Mouse (Mus musculus): Measurements from ENCODE around the gene Tmem132c.

The Tmem132c gene

GRCm38 (mm10) chr5:127499151-127499827 is 257.7 kb downstream of the Tmem132c start:
- no peak for DNase-seq

- DNase-seq: no peak
Observed at GRCm38 (mm10) chr5:127502838-127503237, 261.2 kb downstream of the Tmem132c start.

GRCm38 (mm10) chr5:127505697-127506096 is 264.1 kb downstream of the Tmem132c start:
- peak; percentile 22 to 25 for DNase-seq

- DNase-seq: peak; percentile 3 to 10
Observed at GRCm38 (mm10) chr5:127511653-127512052, 270.0 kb downstream of the Tmem132c start.

GRCm38 (mm10) chr5:127515960-127516359 is 274.4 kb downstream of the Tmem132c start:
- no peak for DNase-seq

GRCm38 (mm10) chr5:127522744-127523476 is 281.3 kb downstream of the Tmem132c start:
- peak; percentile 10 to 21 for DNase-seq

- no peak for DNase-seq
Observed at GRCm38 (mm10) chr5:127527344-127527974, 285.9 kb downstream of the Tmem132c start.

GRCm38 (mm10) chr5:127537508-127537907 is 295.9 kb downstream of the Tmem132c start:
- no peak for DNase-seq

GRCm38 (mm10) chr5:127546585-127546991 is 305.0 kb downstream of the Tmem132c start:
- no peak for DNase-seq

GRCm38 (mm10) chr5:127548136-127548535 is 306.5 kb downstream of the Tmem132c start:
- no peak for DNase-seq

- DNase-seq: no peak
Observed at GRCm38 (mm10) chr5:127561086-127561485, 319.5 kb downstream of the Tmem132c start.

- DNase-seq: no peak
Observed at GRCm38 (mm10) chr5:127567165-127567741, 325.6 kb downstream of the Tmem132c start.

- DNase-seq: peak; percentile 10 to 27
Observed at GRCm38 (mm10) chr5:127577419-127577818, 335.8 kb downstream of the Tmem132c start.

GRCm38 (mm10) chr5:127583658-127584057 is 342.1 kb downstream of the Tmem132c start:
- no peak for DNase-seq

GRCm38 (mm10) chr5:127587854-127588253 is 346.2 kb downstream of the Tmem132c start:
- DNase-seq: peak in 1 of 2 experiments; percentile 34

GRCm38 (mm10) chr5:127592406-127592805 is 350.8 kb downstream of the Tmem132c start:
- no peak for DNase-seq

GRCm38 (mm10) chr5:127592854-127593253 is 351.2 kb downstream of the Tmem132c start:
- DNase-seq: peak; percentile 59 to 61

GRCm38 (mm10) chr5:127595676-127596075 is 354.1 kb downstream of the Tmem132c start:
- DNase-seq: no peak

GRCm38 (mm10) chr5:127596862-127597261 is 355.3 kb downstream of the Tmem132c start:
- DNase-seq: no peak

- no peak for DNase-seq
Observed at GRCm38 (mm10) chr5:127602996-127603395, 361.4 kb downstream of the Tmem132c start.

- DNase-seq: no peak
Observed at GRCm38 (mm10) chr5:127607507-127607906, 365.9 kb downstream of the Tmem132c start.

- no peak for DNase-seq
Observed at GRCm38 (mm10) chr5:127609191-127609714, 367.6 kb downstream of the Tmem132c start.
